Mouse (Mus musculus) ES-CJ7 (cell line): Measurements from ENCODE around the gene Vopp1.
A peak's percentile ranks its signal among the peaks of the same experiment; 100 is the strongest.

Experiments
- DNase-seq: peaks from one replicate; pipeline ENCODE4 v3.0.0; 2011; ENCODE audit warnings: low read depth, low spot score

Gene Vopp1

DNA sequence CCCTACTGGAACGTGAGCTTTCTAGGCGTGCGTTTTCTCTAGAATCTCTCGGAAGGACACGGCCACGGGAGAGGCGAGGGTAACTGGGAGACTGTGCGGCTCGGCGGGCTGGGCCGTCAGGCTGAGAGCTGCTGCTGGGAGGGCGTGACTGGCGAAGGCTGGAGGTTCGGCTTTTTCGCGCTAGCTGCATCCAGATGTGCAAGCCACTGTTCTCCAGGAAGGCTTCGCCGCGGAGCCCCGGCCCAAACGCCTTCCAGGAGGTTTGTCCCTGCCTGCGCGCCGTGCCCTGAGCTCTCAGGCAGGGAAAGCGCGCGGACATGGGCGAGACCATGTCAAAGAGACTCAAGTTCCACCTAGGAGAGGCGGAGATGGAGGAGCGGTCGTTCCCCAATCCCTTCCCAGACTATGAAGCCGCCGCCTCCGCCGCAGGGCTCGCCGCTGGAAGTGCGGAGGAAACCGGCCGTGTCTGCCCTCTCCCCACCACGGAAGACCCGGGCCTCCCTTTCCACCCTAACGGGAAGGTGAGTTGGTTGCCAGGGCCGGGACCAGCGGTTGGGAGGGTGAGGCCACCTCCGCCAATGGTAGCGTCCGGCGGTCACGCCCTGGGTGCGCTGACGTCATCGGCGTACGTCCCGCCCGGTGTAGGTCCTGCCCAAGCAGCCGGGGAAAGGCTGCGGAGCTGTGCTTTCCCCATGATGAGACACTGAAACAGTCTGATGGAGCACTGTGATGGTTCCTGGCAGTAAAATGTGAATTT lies 122.0 kb downstream of the Vopp1 start:
- DNase-seq = peak; percentile 94

DNA sequence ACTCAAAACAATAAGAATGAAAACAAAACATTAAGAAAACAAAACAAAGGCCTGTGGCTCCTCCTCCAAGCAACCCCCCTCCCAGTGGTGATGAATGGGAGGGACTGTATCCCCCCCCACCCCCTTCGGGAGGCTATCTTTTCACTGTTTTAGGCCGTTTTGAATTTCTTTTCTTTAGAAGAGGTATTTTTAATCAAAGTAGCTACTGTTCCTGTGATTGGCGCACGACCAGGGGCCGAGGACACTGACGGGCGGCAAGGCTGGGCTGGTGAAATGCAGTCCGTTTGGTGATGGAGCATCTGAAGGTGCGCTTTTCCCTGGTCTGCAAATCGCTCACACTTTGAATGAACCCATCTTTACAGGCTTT lies 122.6 kb downstream of the Vopp1 start, which contains the start of gene Lancl2:
TSS of gene Lancl2 (plus strand) at position 165 of the 367 bp plus-strand sequence.
- no peak for DNase-seq

DNA sequence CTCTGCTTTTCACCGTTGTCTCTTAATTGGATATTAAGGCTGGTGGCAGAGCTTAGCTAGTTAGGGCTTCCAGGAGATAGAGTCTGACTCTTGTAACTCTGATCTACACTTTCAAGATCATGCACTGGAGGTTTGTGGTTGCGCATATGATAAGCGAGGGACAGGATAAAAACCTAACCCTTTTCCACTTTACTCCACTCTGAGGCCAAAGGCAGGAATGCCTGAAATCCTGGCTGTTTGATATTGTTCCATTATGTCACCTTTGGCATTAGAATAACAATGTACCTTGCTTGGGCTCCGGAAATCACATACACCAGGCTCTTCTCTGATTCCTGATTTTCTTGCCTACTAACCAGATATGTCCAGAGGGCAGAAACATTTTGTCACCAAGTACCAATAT lies 123.3 kb downstream of the Vopp1 start:
- DNase-seq = no peak

DNA sequence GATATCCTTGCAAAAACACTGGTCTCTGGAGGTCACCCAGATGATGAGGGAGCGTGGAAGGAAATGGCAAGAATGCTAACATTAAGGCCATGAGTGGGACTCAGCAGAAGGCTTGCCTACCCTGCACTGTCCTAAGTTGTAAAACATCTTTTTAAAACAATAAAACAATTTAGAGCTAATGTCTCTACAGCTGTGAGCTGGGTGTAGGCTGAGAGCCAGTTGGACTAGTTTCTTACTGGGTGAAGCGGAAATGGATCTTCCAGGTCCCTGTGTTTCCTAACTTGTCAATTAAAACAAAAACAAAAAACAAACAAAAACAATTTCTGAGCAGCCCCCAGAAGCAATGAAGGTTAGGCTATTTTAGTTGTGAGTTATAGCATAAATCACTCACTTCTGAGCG lies 131.8 kb downstream of the Vopp1 start:
- no peak for DNase-seq

DNA sequence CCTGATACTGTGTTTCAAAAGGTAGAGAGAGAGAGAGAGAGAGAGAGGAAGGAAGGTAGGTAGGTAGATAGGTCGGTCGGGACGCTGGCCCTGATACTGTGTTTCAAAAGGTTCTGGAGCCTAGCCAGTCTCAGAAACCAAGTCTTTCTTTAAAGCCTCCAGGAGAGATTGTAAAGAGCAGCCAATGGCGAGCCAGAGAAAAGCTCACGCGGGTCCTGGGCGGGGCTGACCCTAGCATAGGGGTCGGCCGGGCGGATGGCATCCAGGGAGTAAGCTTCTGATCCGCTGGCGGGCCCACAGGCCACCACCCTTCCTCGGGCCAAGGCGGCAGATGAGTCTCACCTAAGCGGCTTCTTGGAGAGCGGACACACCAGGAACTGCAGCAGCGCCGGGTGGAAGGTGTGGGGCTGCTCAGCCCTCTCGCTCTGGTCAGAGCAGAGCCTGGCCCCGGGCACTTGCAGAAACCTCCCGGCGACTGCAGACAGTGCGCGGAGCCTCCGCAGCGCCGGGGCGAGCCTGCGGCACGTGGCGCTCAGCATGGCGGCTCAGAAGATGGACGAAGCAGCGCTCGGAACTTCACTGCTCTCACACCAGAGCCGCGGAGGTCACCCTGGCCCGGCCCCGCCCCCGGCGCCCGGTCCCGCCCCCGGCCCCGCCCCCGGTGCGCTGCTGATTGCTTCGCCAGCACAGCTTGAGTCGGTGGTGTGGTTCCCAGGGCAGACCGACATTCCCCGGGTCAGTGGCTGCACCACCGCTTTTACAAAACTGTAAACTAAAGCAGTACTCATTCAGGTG lies 133.3 kb downstream of the Vopp1 start, which contains the start of gene Pyurf:
TSS of gene Pyurf (minus strand) at position 612 of the 795 bp plus-strand sequence.
- peak; percentile 86 for DNase-seq

DNA sequence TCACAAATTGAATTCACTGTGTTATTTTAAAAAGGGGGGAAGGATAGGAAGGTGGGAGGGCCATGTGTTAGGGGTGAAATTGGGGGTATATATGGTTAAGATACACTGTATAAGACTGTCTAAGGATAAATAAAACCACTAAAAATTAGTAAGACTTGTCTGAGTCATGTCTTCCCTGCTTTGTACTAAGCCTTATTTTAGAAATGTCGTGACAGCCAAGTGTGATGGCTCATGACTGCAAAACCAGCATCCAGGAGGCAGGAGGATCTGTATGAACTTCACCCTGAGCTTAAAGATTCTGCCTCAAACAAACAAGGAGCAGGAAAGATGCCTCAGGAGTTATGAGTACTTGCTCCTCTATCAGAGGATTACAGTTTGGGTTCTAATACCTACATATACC lies 140.8 kb downstream of the Vopp1 start:
- no peak for DNase-seq
